In genomic region chr16:90458899-90459610, GRCm38 (mm10) we compare ENCODE assay signal across 9 mouse cellular contexts.
DNase-seq lines count a peak whose midpoint lies in the region; ATAC-seq and TF ChIP-seq lines count a peak whose summit lies in the region.
"Had no signal": no experiment of that assay in that cellular context is flagged by ENCODE, and none has a peak within 500 bp of the region (broad histone marks: within the 10 kb centered on the region; RNA-seq: fewer than 3 reads in every experiment).

No protein-coding gene starts in this region.

- H3K36me3 ChIP-seq in heart, embryonic 15.5 days = peaks cover 6% of the 10 kb centered on the region; the same call in 1 of the 2 replicates
- H3K36me3 ChIP-seq in limb, embryonic 15.5 days = peaks cover 24% of the 10 kb centered on the region
- no peaks in the 10 kb centered on the region; the same call in 1 of the 2 replicates for H3K36me3 ChIP-seq in stomach, postnatal 0 days (ENCODE audit: control insufficient read depth, insufficient read depth, low read length)

- no peaks in the 10 kb centered on the region for H3K27me3 ChIP-seq in heart, embryonic 15.5 days
- no peaks in the 10 kb centered on the region for H3K27me3 ChIP-seq in limb, embryonic 15.5 days
- H3K27me3 ChIP-seq in stomach, postnatal 0 days (ENCODE audit: control insufficient read depth, insufficient read depth, low read length) = no peaks in the 10 kb centered on the region
- H3K27me3 ChIP-seq: megakaryocyte, embryonic 14.5 days had no signal

- no peaks in the 10 kb centered on the region for H3K9me3 ChIP-seq in heart, embryonic 15.5 days (replicated peaks)
- H3K9me3 ChIP-seq in limb, embryonic 15.5 days = no peaks in the 10 kb centered on the region
- H3K9me3 ChIP-seq in stomach, postnatal 0 days (ENCODE audit: control insufficient read depth, low read length) = no peaks in the 10 kb centered on the region

- peak; percentile 36; the same call in 1 of the 2 replicates for ATAC-seq in heart, embryonic 15.5 days (replicated peaks; ENCODE audit: insufficient number of reproducible peaks, insufficient read depth, low FRiP score, low read depth)
- no peak for ATAC-seq in limb, embryonic 15.5 days (ENCODE audit: insufficient number of reproducible peaks, low FRiP score, low TSS enrichment, low read depth)
- peak; percentile 48; the same call in 1 of the 2 replicates for ATAC-seq in stomach, postnatal 0 days (ENCODE audit: low FRiP score, low TSS enrichment)
- ATAC-seq in inflammation-experienced regulatory T-cells, adult 6 months = no peak

- 37% methylated on average over 11 of the region's 11 CpGs for WGBS in heart, embryonic 15.5 days
- 24% methylated on average over 11 of the region's 11 CpGs for whole genome bisulfite sequencing in limb, embryonic 15.5 days
- 18% methylated on average over 11 of the region's 11 CpGs for WGBS in stomach, postnatal 0 days

- peaks cover 52% of the 10 kb centered on the region for H3K4me1 ChIP-seq in heart, embryonic 15.5 days (replicated peaks)
- H3K4me1 ChIP-seq in limb, embryonic 15.5 days = peaks cover 49% of the 10 kb centered on the region
- 0 out of 2 replicates have a peak, but pooled peaks cover 3% of the 10 kb centered on the region for H3K4me1 ChIP-seq in stomach, postnatal 0 days (replicated peaks; ENCODE audit: control insufficient read depth, insufficient read depth)
- H3K4me1 ChIP-seq: megakaryocyte, embryonic 14.5 days had no signal

- DNase-seq in ovary, postnatal 36 days (ENCODE audit: low spot score) = peak; percentile 18
- DNase-seq in ovary, postnatal 14 days (ENCODE audit: low spot score) = no peak
- DNase-seq in stomach, postnatal 0 days (ENCODE audit: low spot score) = no peak
- no peak for DNase-seq in right cerebral cortex, postnatal 25 days
- no peak for DNase-seq in thymus, postnatal 0 days (ENCODE audit: low spot score)

- peak overlapping the region; percentile 24 for H3K27ac ChIP-seq in heart, embryonic 15.5 days
- H3K27ac ChIP-seq in limb, embryonic 15.5 days = peak overlapping the region; percentile 40; the same call in 1 of the 2 replicates
- peak overlapping the region; percentile 45 for H3K27ac ChIP-seq in stomach, postnatal 0 days (replicated peaks)

- no peak for TF ChIP-seq EP300 in stomach, postnatal 0 days (optimal IDR thresholded peaks at IDR 0.05)

- H3K9ac ChIP-seq in heart, embryonic 15.5 days = no peak overlapping the region
- no peak overlapping the region for H3K9ac ChIP-seq in limb, embryonic 15.5 days
- H3K9ac ChIP-seq in stomach, postnatal 0 days (ENCODE audit: low read length) = no peak overlapping the region

- no peak for TF ChIP-seq CTCF in stomach, postnatal 0 days (IDR thresholded peaks at IDR 0.05; ENCODE audit: low read depth)

- H3K4me2 ChIP-seq in heart, embryonic 15.5 days = no peak overlapping the region
- no peak overlapping the region for H3K4me2 ChIP-seq in limb, embryonic 15.5 days
- no peak overlapping the region; the same call in 1 of the 2 replicates for H3K4me2 ChIP-seq in stomach, postnatal 0 days (replicated peaks; ENCODE audit: low read depth)

- no peak overlapping the region for H3K4me3 ChIP-seq in heart, embryonic 15.5 days
- H3K4me3 ChIP-seq in limb, embryonic 15.5 days = no peak overlapping the region
- no peak overlapping the region for H3K4me3 ChIP-seq in stomach, postnatal 0 days (ENCODE audit: low read depth, low read length)
- H3K4me3 ChIP-seq: megakaryocyte, embryonic 14.5 days had no signal

Comparison
In these comparisons a context has a peak if more than half of its experiments do, and no peak if none do; other contexts are left out.
1. ATAC-seq: peak in heart, embryonic 15.5 days (single experiment) and stomach, postnatal 0 days (single experiment); none in limb, embryonic 15.5 days (single experiment) and inflammation-experienced regulatory T-cells, adult 6 months (single experiment).
2. Peak in every context shown above with its lines, with median percentiles within 50 percentile points of each other: H3K27ac ChIP-seq.